ENCODE assay signal across 22 mouse cellular contexts in genomic region chr12:37426750-37427149, GRCm38 (mm10).
DNase-seq lines count a peak whose midpoint lies in the region; ATAC-seq lines count a peak whose summit lies in the region.
"Had no signal": no experiment of that assay in that cellular context is flagged by ENCODE, and none has a peak within 500 bp of the region (broad histone marks: within the 10 kb centered on the region; RNA-seq: fewer than 3 reads in every experiment).

No protein-coding gene starts in this region.

- H3K4me1 ChIP-seq in kidney, embryonic 16.5 days (ENCODE audit: insufficient read depth, low read length), result no peaks in the 10 kb centered on the region
- 0 out of 2 replicates have a peak, but pooled peaks cover 4% of the 10 kb centered on the region for H3K4me1 ChIP-seq in embryonic facial prominence, embryonic 10.5 days
- H3K4me1 ChIP-seq in limb, embryonic 12.5 days (replicated peaks), result peaks cover 7% of the 10 kb centered on the region; the same call in 1 of the 2 replicates
- H3K4me1 ChIP-seq in hindbrain, embryonic 13.5 days (replicated peaks), result no peaks in the 10 kb centered on the region
- H3K4me1 ChIP-seq: forebrain, embryonic 15.5 days; midbrain, embryonic 13.5 days; neural tube, embryonic 12.5 days; stomach, embryonic 15.5 days had no signal

- peak; percentile 96 for ATAC-seq in kidney, embryonic 16.5 days (ENCODE audit: low FRiP score, low TSS enrichment)
- peak; percentile 86 for ATAC-seq in limb, embryonic 12.5 days (ENCODE audit: insufficient number of reproducible peaks, insufficient read depth, low FRiP score, low TSS enrichment, low read depth)
- ATAC-seq in hindbrain, embryonic 13.5 days (ENCODE audit: low FRiP score), result no peak
- ATAC-seq: CD4-positive, CD25-positive, alpha-beta regulatory T cell, adult 4 months; forebrain, embryonic 15.5 days; hindbrain, postnatal 0 days; intestine, postnatal 0 days; liver, postnatal 0 days; midbrain, embryonic 13.5 days had no signal

- H3K9me3 ChIP-seq in kidney, embryonic 16.5 days (ENCODE audit: low read length), result no peaks in the 10 kb centered on the region
- H3K9me3 ChIP-seq in embryonic facial prominence, embryonic 10.5 days, result no peaks in the 10 kb centered on the region
- no peaks in the 10 kb centered on the region for H3K9me3 ChIP-seq in limb, embryonic 12.5 days
- no peaks in the 10 kb centered on the region for H3K9me3 ChIP-seq in hindbrain, embryonic 13.5 days
- H3K9me3 ChIP-seq: forebrain, embryonic 15.5 days; midbrain, embryonic 13.5 days; neural tube, embryonic 12.5 days; stomach, embryonic 15.5 days had no signal

- no peak for DNase-seq in kidney, postnatal 14 days
- DNase-seq in embryonic facial prominence, embryonic 10.5 days (ENCODE audit: low spot score), result peak; percentile 39
- DNase-seq in adrenal gland, adult (ENCODE audit: inconsistent age in 2 of 2, low spot score in 1 of 2), result no peak
- no peak for DNase-seq in heart, adult 18-20 months
- DNase-seq: adrenal gland, postnatal 25 days; cerebellum, adult 9-11 months; gastrocnemius, postnatal 10 days; liver, postnatal 0 days; lung, postnatal 10 days; thymus, adult 18-20 months had no signal

- no peak overlapping the region for H3K27ac ChIP-seq in kidney, embryonic 16.5 days (ENCODE audit: low read length)
- no peak overlapping the region for H3K27ac ChIP-seq in embryonic facial prominence, embryonic 10.5 days (replicated peaks)
- H3K27ac ChIP-seq in limb, embryonic 12.5 days, result no peak overlapping the region
- H3K27ac ChIP-seq in hindbrain, embryonic 13.5 days, result no peak overlapping the region
- H3K27ac ChIP-seq: forebrain, embryonic 15.5 days; hindbrain, postnatal 0 days; midbrain, embryonic 13.5 days; neural tube, embryonic 12.5 days; stomach, embryonic 15.5 days had no signal

- no peak overlapping the region for H3K4me3 ChIP-seq in kidney, embryonic 16.5 days (ENCODE audit: low read length)
- no peak overlapping the region for H3K4me3 ChIP-seq in embryonic facial prominence, embryonic 10.5 days
- H3K4me3 ChIP-seq in limb, embryonic 12.5 days (replicated peaks), result no peak overlapping the region
- no peak overlapping the region for H3K4me3 ChIP-seq in hindbrain, embryonic 13.5 days
- H3K4me3 ChIP-seq: forebrain, embryonic 15.5 days; midbrain, embryonic 13.5 days; neural tube, embryonic 12.5 days; stomach, embryonic 15.5 days had no signal

- 47% methylated on average over 5 of the region's 5 CpGs for WGBS in kidney, embryonic 16.5 days
- 40% methylated on average over 5 of the region's 5 CpGs for WGBS in embryonic facial prominence, embryonic 10.5 days
- WGBS in limb, embryonic 12.5 days, result 8% methylated on average over 5 of the region's 5 CpGs
- WGBS in hindbrain, embryonic 13.5 days, result 60% methylated on average over 5 of the region's 5 CpGs

- H3K36me3 ChIP-seq in kidney, embryonic 16.5 days (ENCODE audit: insufficient read depth, low read length), result no peaks in the 10 kb centered on the region
- H3K36me3 ChIP-seq in embryonic facial prominence, embryonic 10.5 days (replicated peaks), result no peaks in the 10 kb centered on the region
- no peaks in the 10 kb centered on the region for H3K36me3 ChIP-seq in limb, embryonic 12.5 days
- H3K36me3 ChIP-seq in hindbrain, embryonic 13.5 days, result no peaks in the 10 kb centered on the region
- H3K36me3 ChIP-seq: forebrain, embryonic 15.5 days; midbrain, embryonic 13.5 days; neural tube, embryonic 12.5 days; stomach, embryonic 15.5 days had no signal

- no peak overlapping the region for H3K9ac ChIP-seq in kidney, embryonic 16.5 days (replicated peaks; ENCODE audit: low read length)
- no peak overlapping the region for H3K9ac ChIP-seq in limb, embryonic 12.5 days (replicated peaks)
- H3K9ac ChIP-seq in hindbrain, embryonic 13.5 days, result no peak overlapping the region
- H3K9ac ChIP-seq: forebrain, embryonic 15.5 days; liver, postnatal 0 days; midbrain, embryonic 13.5 days; neural tube, embryonic 12.5 days; stomach, embryonic 15.5 days had no signal

- H3K27me3 ChIP-seq in kidney, embryonic 16.5 days (ENCODE audit: insufficient read depth, low read length), result no peaks in the 10 kb centered on the region
- H3K27me3 ChIP-seq in embryonic facial prominence, embryonic 10.5 days (replicated peaks; ENCODE audit: low read depth, poor library complexity, severe bottlenecking), result no peaks in the 10 kb centered on the region
- no peaks in the 10 kb centered on the region for H3K27me3 ChIP-seq in limb, embryonic 12.5 days
- H3K27me3 ChIP-seq in hindbrain, embryonic 13.5 days, result no peaks in the 10 kb centered on the region
- H3K27me3 ChIP-seq: forebrain, embryonic 15.5 days; midbrain, embryonic 13.5 days; neural tube, embryonic 12.5 days; stomach, embryonic 15.5 days had no signal

- H3K4me2 ChIP-seq in kidney, embryonic 16.5 days (replicated peaks; ENCODE audit: low read depth, low read length), result no peak overlapping the region
- H3K4me2 ChIP-seq in limb, embryonic 12.5 days, result no peak overlapping the region
- H3K4me2 ChIP-seq in hindbrain, embryonic 13.5 days, result no peak overlapping the region
- H3K4me2 ChIP-seq: forebrain, embryonic 15.5 days; heart, embryonic 11.5 days; liver, embryonic 11.5 days; midbrain, embryonic 13.5 days; neural tube, embryonic 12.5 days; stomach, embryonic 15.5 days had no signal
